Mouse (Mus musculus) lung, embryonic 14.5 days (tissue): ENCODE results near the gene Rnase4. TPM values are rescaled to one million over a fixed set of nuclear protein-coding genes. Genes with fewer than 3 reads are reported as not detected.
A peak's percentile ranks its signal among the peaks of the same experiment; 100 is the strongest.

Experiments
- ATAC-seq: fragments of 200-750 bp; cut with Nextera tagmentation; 2 replicates; pipeline ENCODE4 v1.8.0; 2017; ENCODE audit warnings: mild to moderate bottlenecking, moderate TSS enrichment, moderate library complexity; ENCODE audit not compliant: insufficient read depth
- DNase-seq: peaks from one replicate; pipeline ENCODE4 v3.0.0-alpha.2; 2015
- H3K27ac ChIP-seq: fragments of 300-500 bp; sonication (generic); 2 replicates; pipeline ENCODE4 v1.5.1; 2014; ENCODE audit warnings: low read depth, mild to moderate bottlenecking, moderate library complexity
- H3K27me3 ChIP-seq: fragments of 300-500 bp; sonication (generic); 2 replicates; pipeline ENCODE4 v1.6.1; 2014; ENCODE audit warnings: low read length, control low read depth; ENCODE audit not compliant: insufficient read depth
- H3K36me3 ChIP-seq: fragments of 300-500 bp; sonication (generic); 2 replicates; pipeline ENCODE4 v1.6.1; 2014; ENCODE audit warnings: control low read depth; ENCODE audit not compliant: insufficient read depth
- H3K4me1 ChIP-seq: fragments of 300-500 bp; sonication (generic); 2 replicates; pipeline ENCODE4 v1.6.1; 2014; ENCODE audit warnings: antibody characterized with exemption, control low read depth; ENCODE audit not compliant: insufficient read depth
- H3K4me2 ChIP-seq: fragments of 300-500 bp; sonication (generic); 2 replicates; pipeline ENCODE4 v1.6.1; 2014; ENCODE audit warnings: mild to moderate bottlenecking
- H3K4me3 ChIP-seq: fragments of 300-500 bp; sonication (generic); 2 replicates; pipeline ENCODE4 v1.5.1; 2014; ENCODE audit warnings: low read depth, low read length
- H3K9ac ChIP-seq: fragments of 300-500 bp; sonication (generic); 2 replicates; pipeline ENCODE4 v1.6.1; 2014
- H3K9me3 ChIP-seq: fragments of 300-500 bp; sonication (generic); 2 replicates; pipeline ENCODE4 v1.6.1; 2016; ENCODE audit warnings: low read depth, low read length, control low read depth
- CTCF ChIP-seq: IDR thresholded peaks from 2 replicates; pipeline ENCODE4 v1.5.1; 2016; ENCODE audit warnings: antibody characterized with exemption, low read depth
- WGBS: fragments of 180-500 bp; shearing (Covaris S2); extraction: QIAGEN DNeasy Blood & Tissue Kit; methylation state at CpG from one replicate; pipeline ENCODE4 v1.1.7; 2014; 5-methylcytosine and 5-hydroxymethylcytosine counted together
- polyA plus RNA-seq: library from polyadenylated mRNA; unstranded; fragments of >200 nt; fragmentation: Nextera tagmentation; extraction: Ambion mirVana; gene quantifications from 2 replicates; pipeline ENCODE4 v1.2.1, GENCODE M21; 2014

The Rnase4 gene
- polyA plus RNA-seq, 1 experiment from 2014 or later: 27.6 TPM

- Histone ChIP-seq H3K4me3 (peak overlapping the region; percentile 59), H3K9ac (peak overlapping the region; percentile 59), H3K27ac (peak overlapping the region; percentile 84), H3K4me2 (peak overlapping the region; percentile 82), H3K36me3 (no peaks in the 10 kb centered on the region), H3K4me1 (0 out of 2 replicates have a peak, but pooled peaks cover 8% of the 10 kb centered on the region), H3K27me3 (no peaks in the 10 kb centered on the region), H3K9me3 (no peaks in the 10 kb centered on the region)
- no peak for TF ChIP-seq CTCF
- WGBS: under 1% methylated on average over 23 of the region's 23 CpGs
- DNase-seq: peak; percentile 93
- ATAC-seq: peak; percentile 18
These were observed 2.5 kb upstream of the Rnase4 start for GRCm38 (mm10) chr14:51088166-51088969.

GRCm38 (mm10) chr14:51088970-51089673 is 1.8 kb upstream of the Rnase4 start:
- Histone ChIP-seq H3K4me3 (peak overlapping the region; percentile 59), H3K4me1 (0 out of 2 replicates have a peak, but pooled peaks cover 8% of the 10 kb centered on the region), H3K9me3 (no peaks in the 10 kb centered on the region), H3K4me2 (peak overlapping the region; percentile 82), H3K27me3 (no peaks in the 10 kb centered on the region), H3K36me3 (no peaks in the 10 kb centered on the region), H3K27ac (peak overlapping the region; percentile 91), H3K9ac (peak overlapping the region; percentile 59)
- DNase-seq (peak; percentile 99), ATAC-seq (peak; percentile 94)
- no peak for TF ChIP-seq CTCF
- WGBS: under 1% methylated on average over 34 of the region's 34 CpGs

- H3K4me2 ChIP-seq: peak overlapping the region; percentile 82
- no peak for DNase-seq
- peak overlapping the region; percentile 59 for H3K4me3 ChIP-seq
- no peaks in the 10 kb centered on the region for H3K9me3 ChIP-seq
- peak overlapping the region; percentile 91 for H3K27ac ChIP-seq
- H3K27me3 ChIP-seq: no peaks in the 10 kb centered on the region
- under 1% methylated on average over 15 of the region's 15 CpGs for WGBS
- H3K4me1 ChIP-seq: 0 out of 2 replicates have a peak, but pooled peaks cover 8% of the 10 kb centered on the region
- H3K36me3 ChIP-seq: no peaks in the 10 kb centered on the region
- no peak for TF ChIP-seq CTCF
- peak overlapping the region; percentile 52 for H3K9ac ChIP-seq
- ATAC-seq: no peak
These were observed 1.2 kb upstream of the Rnase4 start for GRCm38 (mm10) chr14:51089674-51090076.

GRCm38 (mm10) chr14:51090077-51090781 is 648 bp upstream of the Rnase4 start:
- H3K9ac ChIP-seq: peak overlapping the region; percentile 61
- no peaks in the 10 kb centered on the region for H3K27me3 ChIP-seq
- under 1% methylated on average over 27 of the region's 27 CpGs for WGBS
- H3K36me3 ChIP-seq: no peaks in the 10 kb centered on the region
- H3K4me2 ChIP-seq: peak overlapping the region; percentile 82
- no peak for TF ChIP-seq CTCF
- peak overlapping the region; percentile 59 for H3K4me3 ChIP-seq
- DNase-seq (peak; percentile 96), ATAC-seq (peak; percentile 50)
- H3K4me1 ChIP-seq: 0 out of 2 replicates have a peak, but pooled peaks cover 8% of the 10 kb centered on the region
- peak overlapping the region; percentile 91 for H3K27ac ChIP-seq
- no peaks in the 10 kb centered on the region for H3K9me3 ChIP-seq

- no peak for DNase-seq
- Histone ChIP-seq H3K4me3 (peak overlapping the region; percentile 59; the same call in 1 of the 2 replicates), H3K9me3 (no peaks in the 10 kb centered on the region), H3K36me3 (no peaks in the 10 kb centered on the region), H3K27me3 (no peaks in the 10 kb centered on the region), H3K4me1 (peaks cover 12% of the 10 kb centered on the region; the same call in 1 of the 2 replicates), H3K4me2 (peak overlapping the region; percentile 82), H3K27ac (no peak overlapping the region), H3K9ac (no peak overlapping the region)
- WGBS: 33% methylated on average over 8 of the region's 8 CpGs
- no peak for ATAC-seq
- no peak for TF ChIP-seq CTCF
These were observed 1.3 kb downstream of the Rnase4 start for GRCm38 (mm10) chr14:51092073-51092620.

GRCm38 (mm10) chr14:51093496-51093895 is 2.6 kb downstream of the Rnase4 start:
- Histone ChIP-seq H3K4me2 (no peak overlapping the region), H3K9me3 (no peaks in the 10 kb centered on the region), H3K4me1 (peaks cover 12% of the 10 kb centered on the region; the same call in 1 of the 2 replicates), H3K9ac (no peak overlapping the region), H3K4me3 (no peak overlapping the region), H3K36me3 (no peaks in the 10 kb centered on the region), H3K27ac (no peak overlapping the region), H3K27me3 (no peaks in the 10 kb centered on the region)
- ATAC-seq (no peak), DNase-seq (peak; percentile 23)
- TF ChIP-seq CTCF: no peak
- 28% methylated on average over 3 of the region's 3 CpGs for WGBS
